Mouse (Mus musculus) ZHBTc4 (cell line): Measurements from ENCODE around the gene Klc4.

Source experiments
- DNase-seq: peaks from one replicate; pipeline ENCODE4 v3.0.0-alpha.2; 2011; ENCODE audit warnings: low read depth, low spot score

Klc4 gene

GRCm38 (mm10) chr17:46589635-46590314, 56.0 kb downstream of the Klc4 start:
- no peak for DNase-seq

- DNase-seq = no peak
Measured at GRCm38 (mm10) chr17:46588913-46589312, 56.9 kb downstream of the Klc4 start.

- DNase-seq = no peak
Measured at GRCm38 (mm10) chr17:46588173-46588572, 57.6 kb downstream of the Klc4 start.

- DNase-seq = no peak
Measured at GRCm38 (mm10) chr17:46586327-46586726, 59.5 kb downstream of the Klc4 start.
